Mouse (Mus musculus) ES-Bruce4 (cell line): ENCODE data around the gene Adcy3. TPM values are rescaled to one million over a fixed set of nuclear protein-coding genes. Genes with fewer than 3 reads are reported as not detected.

Experiments used
- H3K27ac ChIP-seq: 2 replicates; pipeline ENCODE4 v1.5.1; 2012; ENCODE audit warnings: low read length, inconsistent platforms; ENCODE audit not compliant: insufficient read depth
- H3K27me3 ChIP-seq: 2 replicates; pipeline ENCODE4 v1.6.1; 2012; ENCODE audit warnings: mild to moderate bottlenecking, low read length, inconsistent platforms; ENCODE audit not compliant: control insufficient read depth, poor library complexity, insufficient read depth, severe bottlenecking
- H3K36me3 ChIP-seq: 2 replicates; pipeline ENCODE4 v1.6.1; 2012; ENCODE audit warnings: inconsistent platforms, mild to moderate bottlenecking, low read length, moderate library complexity; ENCODE audit not compliant: control insufficient read depth, poor library complexity, insufficient read depth, severe bottlenecking
- H3K4me1 ChIP-seq: one replicate; pipeline ENCODE4 v1.8.1; 2011; ENCODE audit warnings: low read length; ENCODE audit not compliant: control insufficient read depth, insufficient read depth
- H3K4me3 ChIP-seq: 2 replicates; pipeline ENCODE4 v1.5.1; 2011; ENCODE audit warnings: low read depth, mild to moderate bottlenecking, low read length
- H3K9ac ChIP-seq: 2 replicates; pipeline ENCODE4 v1.6.1; 2012; ENCODE audit warnings: low read depth, mild to moderate bottlenecking, inconsistent platforms; ENCODE audit not compliant: poor library complexity, severe bottlenecking
- H3K9me3 ChIP-seq: replicated peaks from 2 replicates; pipeline ENCODE4 v1.6.1; 2012; ENCODE audit warnings: mild to moderate bottlenecking, low read length, inconsistent platforms; ENCODE audit not compliant: control insufficient read depth, poor library complexity, insufficient read depth, severe bottlenecking
- CTCF ChIP-seq: IDR thresholded peaks from one replicate; pipeline ENCODE4 v1.8.1; 2011; ENCODE audit warnings: low read depth, low read length
- EP300 ChIP-seq: IDR thresholded peaks from 2 replicates; pipeline ENCODE4 v1.6.1; 2011; ENCODE audit warnings: low read depth, low read length; ENCODE audit not compliant: insufficient read depth
- POLR2A ChIP-seq: IDR thresholded peaks from one replicate; pipeline ENCODE4 v1.8.1; 2011; ENCODE audit warnings: low read length; ENCODE audit not compliant: insufficient read depth
- polyA plus RNA-seq: library from polyadenylated mRNA; stranded (reverse); fragments of >200 nt; gene quantifications from 2 replicates; pipeline ENCODE4 v1.2.4, GENCODE M21; 2011; ENCODE audit warnings: low read depth; ENCODE audit not compliant: missing spikeins, insufficient read depth, insufficient read length

The Adcy3 gene
- polyA plus RNA-seq, 1 experiment, result 8.2 TPM

DNA sequence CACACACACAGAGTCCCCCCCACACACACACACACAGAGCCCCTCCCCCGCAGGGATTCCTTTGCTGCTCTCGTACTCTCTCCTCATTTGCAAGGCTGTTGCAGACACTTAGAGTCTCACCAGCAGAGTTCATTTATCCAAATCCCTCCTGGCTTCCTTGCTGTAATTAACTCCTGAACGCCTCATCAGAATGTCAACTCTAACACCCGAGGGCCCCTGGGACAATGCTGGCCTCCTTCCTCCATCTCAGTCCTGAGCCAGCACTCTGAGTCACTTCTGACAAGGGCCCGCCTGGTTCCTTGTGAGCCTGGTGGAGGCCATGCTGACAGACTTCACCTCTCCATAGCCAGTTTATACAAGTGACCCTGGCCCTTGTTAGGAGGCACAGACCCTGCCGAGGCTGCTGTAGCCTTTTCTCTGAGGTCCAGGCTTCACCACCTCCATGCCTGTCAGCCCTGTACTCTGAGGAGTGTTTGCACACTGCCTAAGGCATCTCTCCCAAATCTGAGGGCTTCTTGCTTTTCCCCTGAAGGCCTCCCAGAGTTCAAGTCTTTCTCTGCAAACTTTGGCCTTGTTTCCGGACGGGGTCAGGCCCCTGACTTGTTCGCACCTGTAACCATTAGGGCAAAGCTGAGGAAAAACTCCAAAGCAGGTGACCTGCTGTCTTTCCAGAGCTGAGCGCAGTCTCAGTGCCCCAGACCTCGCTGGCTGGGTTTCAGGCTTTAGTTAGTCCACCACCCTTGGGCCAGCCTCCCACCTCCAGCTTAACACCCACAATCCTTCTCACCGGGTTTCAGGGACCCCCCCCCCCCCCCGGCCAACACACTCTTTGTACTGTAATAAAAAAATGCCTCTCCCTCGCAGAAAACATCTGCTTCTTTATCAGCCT lies 55.5 kb downstream of the Adcy3 start:
- H3K36me3 ChIP-seq, result no peaks in the 10 kb centered on the region
- peak overlapping the region; percentile 65 for H3K27ac ChIP-seq
- H3K9me3 ChIP-seq, result no peaks in the 10 kb centered on the region
- no peaks in the 10 kb centered on the region for H3K4me1 ChIP-seq
- TF ChIP-seq CTCF (no peak), EP300 (no peak), POLR2A (no peak)
- peak overlapping the region; percentile 7; the same call in 1 of the 2 replicates for H3K9ac ChIP-seq
- no peaks in the 10 kb centered on the region for H3K27me3 ChIP-seq
- no peak overlapping the region; the same call in 1 of the 2 replicates for H3K4me3 ChIP-seq

DNA sequence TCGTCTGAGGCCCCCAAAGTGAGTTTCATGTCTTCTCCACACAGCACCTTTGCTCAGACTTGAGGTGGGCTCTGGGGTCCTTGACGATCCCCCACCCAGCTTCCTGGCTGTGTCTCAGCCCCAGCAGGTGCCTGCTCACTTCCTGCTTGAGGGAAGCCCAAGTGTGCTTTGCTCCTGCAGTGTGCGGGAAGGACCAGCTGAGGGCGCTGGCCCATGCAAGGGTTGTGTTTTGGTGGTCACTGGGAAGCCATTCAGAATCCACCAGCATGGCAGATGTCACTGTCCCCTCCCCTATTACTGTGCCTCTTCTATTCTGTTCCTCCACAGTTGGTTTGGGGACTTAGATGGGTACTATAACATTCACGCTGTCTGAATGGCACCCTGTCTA lies 56.2 kb downstream of the Adcy3 start:
- no peaks in the 10 kb centered on the region for H3K27me3 ChIP-seq
- no peak overlapping the region for H3K27ac ChIP-seq
- no peak overlapping the region for H3K4me3 ChIP-seq
- H3K9me3 ChIP-seq, result no peaks in the 10 kb centered on the region
- no peaks in the 10 kb centered on the region for H3K36me3 ChIP-seq
- H3K4me1 ChIP-seq, result no peaks in the 10 kb centered on the region
- H3K9ac ChIP-seq, result peak overlapping the region; percentile 7; the same call in 1 of the 2 replicates
- TF ChIP-seq CTCF (peak; percentile 97), POLR2A (no peak), EP300 (peak; percentile 49; the same call in 1 of the 2 replicates)

DNA sequence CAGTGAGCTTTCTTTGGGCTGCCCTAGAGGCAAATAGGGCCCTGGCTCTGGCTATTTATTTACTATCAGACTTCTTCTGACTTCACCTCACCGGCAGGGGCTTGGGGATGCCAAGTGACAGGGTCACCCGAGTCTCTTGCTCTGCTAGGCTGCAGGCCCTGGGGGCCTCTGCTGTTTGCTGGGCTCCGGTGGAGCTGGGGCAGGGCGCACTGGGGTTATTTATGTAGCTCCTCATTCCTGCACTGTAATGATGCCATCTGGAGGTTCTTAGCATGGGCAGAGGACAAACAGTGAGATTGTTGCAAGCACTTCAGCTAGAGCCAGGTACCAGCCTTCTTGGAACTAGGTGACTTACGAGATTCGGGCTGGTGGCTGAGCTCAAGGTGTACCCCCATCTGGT lies 59.6 kb downstream of the Adcy3 start:
- TF ChIP-seq POLR2A (no peak), CTCF (no peak), EP300 (no peak)
- Histone ChIP-seq H3K27ac (no peak overlapping the region), H3K27me3 (no peaks in the 10 kb centered on the region), H3K9ac (no peak overlapping the region), H3K36me3 (no peaks in the 10 kb centered on the region), H3K9me3 (no peaks in the 10 kb centered on the region), H3K4me3 (no peak overlapping the region), H3K4me1 (peaks cover 2% of the 10 kb centered on the region)

DNA sequence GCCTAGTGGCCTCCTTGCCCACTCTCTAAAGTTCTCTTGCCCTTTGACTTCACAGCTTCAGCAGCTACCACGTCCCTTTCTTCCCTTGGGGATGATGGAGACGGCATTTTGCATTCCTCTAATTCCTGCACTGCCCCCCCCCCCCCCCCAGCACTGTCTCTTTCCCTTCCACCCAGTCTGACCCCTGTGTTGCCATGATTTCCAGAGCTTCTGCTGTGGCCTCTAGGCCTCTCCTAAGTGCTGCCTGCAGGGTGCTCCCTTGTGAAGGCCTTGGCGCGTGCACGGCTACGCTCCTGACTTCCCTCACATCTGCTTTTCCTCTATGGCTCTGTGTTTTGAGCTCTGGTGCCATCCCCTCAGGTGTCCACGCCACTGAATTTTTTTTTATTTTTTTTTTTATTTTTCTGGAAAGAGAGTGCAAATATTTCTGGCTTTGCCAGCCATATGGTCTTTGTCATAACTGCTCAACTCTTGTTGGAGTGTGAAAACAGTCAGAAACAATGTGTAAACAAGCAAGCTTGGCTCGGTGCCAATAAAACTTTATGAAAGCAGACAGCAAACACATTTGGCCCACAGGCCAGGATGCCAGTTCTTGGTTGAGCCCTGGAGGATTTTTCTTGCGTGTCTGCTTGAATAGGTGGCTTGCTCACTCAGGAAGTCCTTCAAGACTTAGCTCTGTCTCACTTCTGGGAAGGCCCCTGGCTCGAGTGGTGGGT lies 60.3 kb downstream of the Adcy3 start:
- Histone ChIP-seq H3K4me1 (peaks cover 2% of the 10 kb centered on the region), H3K27me3 (no peaks in the 10 kb centered on the region), H3K27ac (no peak overlapping the region), H3K4me3 (no peak overlapping the region), H3K36me3 (no peaks in the 10 kb centered on the region), H3K9ac (no peak overlapping the region), H3K9me3 (no peaks in the 10 kb centered on the region)
- TF ChIP-seq CTCF, result no peak
- no peak for TF ChIP-seq EP300
- TF ChIP-seq POLR2A, result no peak

DNA sequence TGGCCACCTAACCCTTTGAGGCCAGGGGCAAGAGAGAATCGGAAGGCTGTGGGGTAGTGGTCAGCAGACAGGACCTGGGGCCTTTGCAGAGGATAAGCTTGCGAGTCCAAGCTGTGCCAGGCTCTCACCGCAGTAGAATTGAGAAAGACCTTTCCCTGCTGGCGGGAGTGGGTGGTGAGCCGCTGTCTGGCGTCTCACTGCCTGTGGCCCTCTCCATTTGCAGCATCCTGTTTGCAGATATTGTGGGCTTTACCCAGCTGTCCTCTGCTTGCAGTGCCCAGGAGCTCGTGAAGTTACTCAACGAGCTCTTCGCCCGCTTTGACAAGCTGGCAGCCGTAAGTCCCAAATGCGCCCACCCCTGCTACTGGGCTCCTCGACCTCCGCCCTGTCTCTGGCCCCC lies 61.7 kb downstream of the Adcy3 start:
- Histone ChIP-seq H3K4me1 (peaks cover 2% of the 10 kb centered on the region), H3K4me3 (no peak overlapping the region), H3K9ac (no peak overlapping the region), H3K27me3 (no peaks in the 10 kb centered on the region), H3K36me3 (no peaks in the 10 kb centered on the region), H3K27ac (no peak overlapping the region), H3K9me3 (no peaks in the 10 kb centered on the region)
- TF ChIP-seq POLR2A (no peak), EP300 (no peak), CTCF (no peak)
